10 mouse cellular contexts compared by ENCODE assay signal in the genomic region with DNA sequence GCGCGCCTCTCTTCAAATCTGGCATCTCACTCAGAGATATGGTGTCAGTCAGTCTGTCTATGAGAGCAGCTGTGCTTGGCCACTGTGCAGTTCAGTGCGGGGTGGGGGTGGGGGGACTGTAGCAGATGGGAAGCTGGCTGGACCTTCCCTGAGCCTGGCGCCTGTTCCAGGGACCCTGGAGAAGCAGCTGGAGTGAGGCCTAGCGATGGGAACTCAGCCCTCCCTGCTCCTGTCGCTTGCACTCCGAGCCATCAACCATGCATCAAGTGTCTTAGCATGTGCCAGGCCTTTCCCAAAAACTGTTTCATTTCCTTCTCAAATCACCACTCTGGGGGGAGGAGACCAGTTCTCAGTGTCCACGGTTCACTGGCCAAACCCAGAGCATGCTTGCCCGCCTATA. TPM values are rescaled to one million over a fixed set of nuclear protein-coding genes. Genes with fewer than 3 reads are reported as not detected.
DNase-seq lines count a peak whose midpoint lies in the region; ATAC-seq and TF ChIP-seq lines count a peak whose summit lies in the region.
"Had no signal": no experiment of that assay in that cellular context is flagged by ENCODE, and none has a peak within 500 bp of the region (broad histone marks: within the 10 kb centered on the region; RNA-seq: fewer than 3 reads in every experiment).

No protein-coding gene starts in this region.

- no peak for TF ChIP-seq POLR2A in brain, embryonic 14.5 days (IDR thresholded peaks at IDR 0.05; ENCODE audit: borderline replicate concordance, extremely low read depth, insufficient read depth, insufficient read length, poor library complexity, severe bottlenecking)

- no peak for TF ChIP-seq CTCF in brain, embryonic 14.5 days (IDR thresholded peaks at IDR 0.05; ENCODE audit: borderline replicate concordance, extremely low read depth, insufficient read depth, insufficient read length)

- peaks cover 11% of the 10 kb centered on the region for H3K27me3 ChIP-seq in kidney, embryonic 14.5 days (ENCODE audit: control insufficient read depth, insufficient read depth, low read length)
- H3K27me3 ChIP-seq in intestine, embryonic 16.5 days (replicated peaks; ENCODE audit: control insufficient read depth, insufficient read depth, low read length), result peaks cover 3% of the 10 kb centered on the region; the same call in 1 of the 2 replicates

- no peak overlapping the region for H3K9ac ChIP-seq in kidney, embryonic 14.5 days (ENCODE audit: low read depth, low read length)
- H3K9ac ChIP-seq in intestine, embryonic 16.5 days (ENCODE audit: low read depth, low read length), result no peak overlapping the region

- H3K4me1 ChIP-seq in kidney, embryonic 14.5 days (ENCODE audit: control insufficient read depth, insufficient read depth, low read length), result peaks cover 17% of the 10 kb centered on the region
- H3K4me1 ChIP-seq in intestine, embryonic 16.5 days (ENCODE audit: control insufficient read depth, insufficient read depth, low read length), result peaks cover 13% of the 10 kb centered on the region; the same call in 1 of the 2 replicates

- no peak overlapping the region for H3K4me3 ChIP-seq in kidney, embryonic 14.5 days (ENCODE audit: low read length)
- H3K4me3 ChIP-seq in intestine, embryonic 16.5 days (ENCODE audit: low read length), result no peak overlapping the region
- H3K4me3 ChIP-seq: erythroblast, embryonic 14.5 days; midbrain, embryonic 10.5 days had no signal

- no peaks in the 10 kb centered on the region for H3K36me3 ChIP-seq in kidney, embryonic 14.5 days (ENCODE audit: control insufficient read depth, insufficient read depth, low read length)
- no peaks in the 10 kb centered on the region for H3K36me3 ChIP-seq in intestine, embryonic 16.5 days (ENCODE audit: control insufficient read depth, insufficient read depth, low read length)
- H3K36me3 ChIP-seq: midbrain, embryonic 10.5 days had no signal

- no peaks in the 10 kb centered on the region for H3K9me3 ChIP-seq in kidney, embryonic 14.5 days (ENCODE audit: control insufficient read depth, low read length)
- no peaks in the 10 kb centered on the region for H3K9me3 ChIP-seq in intestine, embryonic 16.5 days (ENCODE audit: control insufficient read depth, low read length)
- H3K9me3 ChIP-seq: midbrain, embryonic 10.5 days had no signal

- ATAC-seq in kidney, embryonic 14.5 days (ENCODE audit: low FRiP score, low TSS enrichment), result 0 out of 2 replicates have a peak, but pooled peaks have one; percentile 5
- peak; percentile 54 for ATAC-seq in intestine, embryonic 16.5 days
- ATAC-seq in monocyte, adult 5-6 weeks (replicated peaks; ENCODE audit: insufficient number of reproducible peaks, low FRiP score, low TSS enrichment, poor library complexity, severe bottlenecking), result no peak

- WGBS in kidney, embryonic 14.5 days, result 57% methylated on average over 9 of the region's 9 CpGs
- 59% methylated on average over 9 of the region's 9 CpGs for WGBS in intestine, embryonic 16.5 days

- no peak overlapping the region for H3K4me2 ChIP-seq in kidney, embryonic 14.5 days (replicated peaks; ENCODE audit: low read depth, low read length)
- no peak overlapping the region for H3K4me2 ChIP-seq in intestine, embryonic 16.5 days (ENCODE audit: low read depth, low read length)

- DNase-seq in kidney, adult 18-20 months, result no peak
- DNase-seq in brain, embryonic 14.5 days (ENCODE audit: low read depth), result peak; percentile 50
- DNase-seq in heart, adult 8-10 months (ENCODE audit: low spot score), result peak; percentile 55
- DNase-seq in B cell, adult 2 months, result no peak
- DNase-seq in cerebellum, adult 9-11 months, result no peak

- no peak overlapping the region for H3K27ac ChIP-seq in kidney, embryonic 14.5 days (ENCODE audit: low read depth, low read length)
- H3K27ac ChIP-seq in intestine, embryonic 16.5 days (ENCODE audit: low read length), result peak overlapping the region; percentile 54; the same call in 1 of the 2 replicates
- H3K27ac ChIP-seq: midbrain, embryonic 10.5 days had no signal

RNA-seq across cellular contexts. Expression of gene Rps6kl1, which starts 5.4 kb away (rescaled TPM):
- polyA plus RNA-seq in kidney, embryonic 14.5 days (2014; fragmentation: Nextera tagmentation; extraction: Ambion mirVana), result 0.61 and 1.0 TPM in 2 replicates
- 26.9 and 28.2 TPM in 2 replicates for polyA plus RNA-seq in brain, embryonic 14.5 days (2012; rRNA removed)
- total RNA-seq in heart, adult 8-10 months (2022), result 1 to 10 TPM; 1.7 to 3.5 (median 2.8) TPM
- polyA plus RNA-seq in intestine, embryonic 16.5 days (2015; fragmentation: Nextera tagmentation; extraction: Ambion mirVana), result 2.4 TPM in 2 replicates
- total RNA-seq in monocyte, adult 5-6 weeks (2017), result 0.19 TPM in 1 of 3 replicates, not detected in the others

RNA-seq across cellular contexts. Expression of gene Pgf, which starts 32.0 kb away (rescaled TPM):
- 16.3 and 21.9 TPM in 2 replicates for polyA plus RNA-seq in kidney, embryonic 14.5 days (2014; fragmentation: Nextera tagmentation; extraction: Ambion mirVana)
- 5.0 and 5.7 TPM in 2 replicates for polyA plus RNA-seq in brain, embryonic 14.5 days (2012; rRNA removed)
- total RNA-seq in heart, adult 8-10 months (2022), result 1 to 10 TPM; 3.7 to 5.1 (median 4.1) TPM
- polyA plus RNA-seq in intestine, embryonic 16.5 days (2015; fragmentation: Nextera tagmentation; extraction: Ambion mirVana), result 12.4 and 14.0 TPM in 2 replicates
- total RNA-seq in monocyte, adult 5-6 weeks (2017), result not detected in 3 replicates
- polyA plus RNA-seq: erythroblast, embryonic 14.5 days had no signal

RNA-seq across cellular contexts. Expression of gene Dlst, which starts 35.0 kb away (rescaled TPM):
- polyA plus RNA-seq in kidney, embryonic 14.5 days (2014; fragmentation: Nextera tagmentation; extraction: Ambion mirVana), result 68.1 and 119 TPM in 2 replicates
- polyA plus RNA-seq in brain, embryonic 14.5 days (2012; rRNA removed), result 145 and 157 TPM in 2 replicates
- total RNA-seq in heart, adult 8-10 months (2022), result 100 to 1,000 TPM; 715 to 820 (median 788) TPM
- polyA plus RNA-seq in intestine, embryonic 16.5 days (2015; fragmentation: Nextera tagmentation; extraction: Ambion mirVana), result 146 and 158 TPM in 2 replicates
- total RNA-seq in monocyte, adult 5-6 weeks (2017), result 309 to 346 TPM (median 316 TPM) in 3 replicates

RNA-seq across cellular contexts. Expression of gene Prox2, which starts 35.1 kb away (rescaled TPM):
- 2.9 and 3.3 TPM in 2 replicates for polyA plus RNA-seq in kidney, embryonic 14.5 days (2014; fragmentation: Nextera tagmentation; extraction: Ambion mirVana)
- 0.60 and 0.98 TPM in 2 replicates for polyA plus RNA-seq in brain, embryonic 14.5 days (2012; rRNA removed)
- 1 to 10 TPM; 1.1 to 3.0 (median 1.8) TPM for total RNA-seq in heart, adult 8-10 months (2022)
- polyA plus RNA-seq in intestine, embryonic 16.5 days (2015; fragmentation: Nextera tagmentation; extraction: Ambion mirVana), result 1.7 and 2.3 TPM in 2 replicates
- 5.0 TPM in 1 of 3 replicates, not detected in the others for total RNA-seq in monocyte, adult 5-6 weeks (2017)

Comparison
In these comparisons a context has a peak if more than half of its experiments do, and no peak if none do; other contexts are left out.
1. DNase-seq: peak in brain, embryonic 14.5 days (single experiment) and heart, adult 8-10 months (single experiment); none in kidney, adult 18-20 months (single experiment), B cell, adult 2 months (0 of 2) and cerebellum, adult 9-11 months (single experiment).